Mouse (Mus musculus): Measurements from ENCODE around the gene Tnf.

Tnf gene

DNA sequence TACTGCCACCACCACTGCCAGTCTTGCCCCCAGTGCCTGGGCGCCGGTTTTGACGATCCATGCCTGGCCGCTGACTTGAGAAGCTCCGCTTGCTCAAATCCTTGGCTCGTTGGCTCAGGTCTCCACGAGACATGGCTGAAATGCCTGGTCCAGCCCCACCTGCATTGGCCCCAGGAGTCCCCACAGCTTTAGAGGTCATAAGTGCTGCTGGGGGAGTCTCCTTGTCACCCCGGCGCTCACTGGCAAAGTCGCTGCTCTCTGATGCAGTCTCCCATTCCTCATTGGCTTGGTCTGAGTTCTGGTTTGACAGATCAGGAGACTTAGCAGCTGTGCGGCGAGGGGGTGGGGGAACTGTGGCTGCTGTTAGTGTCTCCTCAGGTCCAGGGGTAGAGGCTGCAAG lies 46.4 kb downstream of the Tnf start:
- no peak for DNase-seq (ENCODE audit: low spot score in 2 of 2)

DNA sequence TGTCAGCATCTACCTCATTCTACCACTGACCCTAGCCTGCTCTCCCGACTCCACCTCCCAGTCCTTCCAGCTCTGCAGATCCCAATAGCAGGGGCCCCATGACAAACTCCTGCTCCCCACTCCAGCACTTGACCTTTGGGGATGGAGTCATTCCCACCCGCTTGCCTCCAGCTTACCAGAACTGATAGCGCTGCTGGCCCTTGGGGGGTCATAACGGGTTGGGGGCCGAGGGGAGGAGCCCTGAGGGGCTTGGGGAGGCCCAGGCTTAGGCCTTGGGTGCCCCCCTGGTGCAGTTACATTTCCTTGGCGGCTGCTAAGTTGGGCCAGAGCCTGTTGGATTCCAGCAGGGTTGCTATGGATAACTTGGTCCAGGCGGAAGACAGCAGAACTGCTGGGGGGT lies 47.2 kb downstream of the Tnf start:
- DNase-seq (ENCODE audit: low spot score in 2 of 2): no peak

DNA sequence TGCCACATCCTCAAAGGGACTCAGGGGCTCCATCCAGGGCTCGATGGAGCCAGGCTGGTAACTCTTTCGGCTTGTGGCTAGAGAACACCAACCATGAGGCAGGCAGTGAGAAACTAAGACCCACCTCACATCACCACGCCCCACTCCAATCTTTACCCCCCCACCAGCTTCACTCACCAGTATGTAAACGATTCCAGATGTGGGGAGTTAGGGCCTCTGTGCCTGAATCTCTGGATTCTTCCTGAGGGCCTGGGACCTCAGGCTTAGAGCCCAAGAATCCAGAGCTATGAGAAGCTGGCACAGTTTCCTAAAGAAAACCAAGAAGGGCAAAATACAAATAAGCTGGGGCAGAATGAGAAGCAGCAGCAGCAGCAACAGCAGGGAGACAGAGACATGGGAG lies 47.9 kb downstream of the Tnf start:
- no peak for DNase-seq (ENCODE audit: low spot score in 2 of 2)

DNA sequence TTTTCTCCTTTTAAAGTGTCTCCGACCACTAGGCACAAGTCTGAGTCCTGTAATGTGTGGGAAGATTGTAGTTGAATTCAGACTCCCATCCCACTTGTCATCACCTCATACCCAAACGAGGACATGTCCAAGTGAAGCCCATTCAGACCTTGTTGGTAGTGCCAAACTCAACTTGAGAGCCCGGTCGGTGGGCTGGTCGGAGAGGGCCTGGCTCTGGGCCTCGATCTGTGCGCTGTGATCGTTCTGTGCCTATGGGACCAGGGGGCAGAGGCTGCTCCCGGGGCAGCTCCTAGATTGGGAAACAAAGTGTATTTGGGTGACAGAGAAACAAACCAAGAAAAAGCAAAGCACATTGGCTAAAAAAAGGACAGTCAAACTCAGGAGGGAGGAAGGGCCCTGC lies 48.7 kb downstream of the Tnf start:
- no peak for DNase-seq (ENCODE audit: low spot score in 2 of 2)

DNA sequence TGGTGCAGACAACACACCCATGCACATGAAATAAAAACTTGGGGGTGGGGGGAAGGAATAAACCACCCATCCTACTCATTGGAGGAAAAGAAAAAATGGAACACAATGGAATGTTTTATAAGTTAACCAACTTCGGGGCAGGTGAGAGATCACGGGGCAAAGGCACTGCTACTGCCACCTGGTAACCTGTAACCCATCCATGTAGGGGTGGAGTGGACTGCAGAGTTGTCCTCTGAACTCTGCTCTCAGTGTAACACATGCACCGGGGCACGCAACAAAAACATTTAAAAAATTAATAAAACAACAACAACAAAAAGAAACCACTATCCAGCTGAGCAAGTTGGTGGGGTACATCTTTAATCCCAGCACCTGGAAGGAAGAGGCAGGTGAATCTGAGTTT lies 49.7 kb downstream of the Tnf start:
- no peak for DNase-seq (ENCODE audit: low spot score in 2 of 2)

Data from urinary bladder, postnatal 4 days (tissue).